Mouse (Mus musculus) brain, embryonic 14.5 days (tissue): ENCODE measurements at regions not wholly inside any gene's neighbourhood (a gene's known extent, or its start where the extent isn't known, plus 50 kb on each side); places are given as distances from the start of the nearest gene placed in this dataset.

Experiments used
- CTCF ChIP-seq: fragments of 200-500 bp; IDR thresholded peaks from 2 replicates; pipeline ENCODE4 v1.5.1; 2012; ENCODE audit warnings: inconsistent platforms, mild to moderate bottlenecking, moderate library complexity, borderline replicate concordance; ENCODE audit not compliant: insufficient read depth, insufficient read length; ENCODE audit errors: extremely low read depth
- POLR2A ChIP-seq: fragments of 200-500 bp; IDR thresholded peaks from 2 replicates; pipeline ENCODE4 v1.6.1; 2012; ENCODE audit warnings: mild to moderate bottlenecking, inconsistent platforms, borderline replicate concordance; ENCODE audit not compliant: poor library complexity, insufficient read depth, insufficient read length, severe bottlenecking; ENCODE audit errors: extremely low read depth

DNA sequence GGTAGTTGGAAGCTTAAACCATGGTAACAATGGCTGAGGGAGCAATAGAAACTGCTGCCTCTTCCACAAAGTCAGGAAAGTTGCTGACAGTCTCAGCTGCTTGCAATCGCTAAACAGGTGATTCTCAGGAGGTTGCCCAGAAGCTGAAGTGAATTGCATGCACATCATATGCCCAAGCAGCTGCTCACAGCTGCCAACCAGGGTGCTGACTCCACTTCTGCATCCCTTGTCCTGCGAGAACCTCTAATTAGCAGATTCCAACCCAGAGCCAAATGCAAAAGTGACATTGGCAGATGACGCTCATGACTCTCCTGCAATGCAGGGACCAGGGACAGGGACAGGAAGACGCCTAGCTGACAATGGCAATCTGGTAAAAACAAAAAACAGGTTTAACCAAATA, 116.2 kb upstream of the Dhrs4 start:
- TF ChIP-seq CTCF, result no peak
- no peak for TF ChIP-seq POLR2A
